Mouse (Mus musculus) liver, embryonic 15.5 days (tissue): ENCODE measurements at regions not wholly inside any gene's neighbourhood (a gene's known extent, or its start where the extent isn't known, plus 50 kb on each side); places are given as distances from the start of the nearest gene placed in this dataset.

Source experiments
- ATAC-seq: fragments of 200-750 bp; cut with Nextera tagmentation; 2 replicates; pipeline ENCODE4 v1.8.0; 2017; ENCODE audit warnings: moderate number of reproducible peaks, mild to moderate bottlenecking, moderate library complexity; ENCODE audit not compliant: insufficient read depth
- H3K27ac ChIP-seq: fragments of 300-500 bp; sonication (generic); replicated peaks from 2 replicates; pipeline ENCODE4 v1.5.1; 2015; ENCODE audit warnings: mild to moderate bottlenecking, inconsistent platforms
- H3K27me3 ChIP-seq: fragments of 300-500 bp; sonication (generic); 2 replicates; pipeline ENCODE4 v1.6.1; 2015; ENCODE audit warnings: mild to moderate bottlenecking, inconsistent platforms
- H3K36me3 ChIP-seq: fragments of 300-500 bp; sonication (generic); replicated peaks from 2 replicates; pipeline ENCODE4 v1.6.1; 2015; ENCODE audit warnings: moderate library complexity, mild to moderate bottlenecking, inconsistent platforms
- H3K4me1 ChIP-seq: fragments of 300-500 bp; sonication (generic); replicated peaks from 2 replicates; pipeline ENCODE4 v1.6.1; 2015; ENCODE audit warnings: inconsistent platforms
- H3K4me2 ChIP-seq: fragments of 300-500 bp; sonication (generic); 2 replicates; pipeline ENCODE4 v1.6.1; 2015; ENCODE audit warnings: moderate library complexity, mild to moderate bottlenecking, inconsistent platforms
- H3K4me3 ChIP-seq: fragments of 300-500 bp; sonication (generic); replicated peaks from 2 replicates; pipeline ENCODE4 v1.5.1; 2015; ENCODE audit warnings: mild to moderate bottlenecking, inconsistent platforms
- H3K9ac ChIP-seq: fragments of 300-500 bp; sonication (generic); 2 replicates; pipeline ENCODE4 v1.6.1; 2015; ENCODE audit warnings: moderate library complexity, mild to moderate bottlenecking, inconsistent platforms
- H3K9me3 ChIP-seq: fragments of 300-500 bp; sonication (generic); replicated peaks from 2 replicates; pipeline ENCODE4 v1.6.1; 2016; ENCODE audit warnings: inconsistent platforms
- WGBS: fragments of 180-500 bp; shearing (Covaris S2); methylation state at CpG from one replicate; pipeline ENCODE4 v1.1.7; 2015; ENCODE audit warnings: mixed read lengths; ENCODE audit not compliant: insufficient replicate concordance; 5-methylcytosine and 5-hydroxymethylcytosine counted together

DNA sequence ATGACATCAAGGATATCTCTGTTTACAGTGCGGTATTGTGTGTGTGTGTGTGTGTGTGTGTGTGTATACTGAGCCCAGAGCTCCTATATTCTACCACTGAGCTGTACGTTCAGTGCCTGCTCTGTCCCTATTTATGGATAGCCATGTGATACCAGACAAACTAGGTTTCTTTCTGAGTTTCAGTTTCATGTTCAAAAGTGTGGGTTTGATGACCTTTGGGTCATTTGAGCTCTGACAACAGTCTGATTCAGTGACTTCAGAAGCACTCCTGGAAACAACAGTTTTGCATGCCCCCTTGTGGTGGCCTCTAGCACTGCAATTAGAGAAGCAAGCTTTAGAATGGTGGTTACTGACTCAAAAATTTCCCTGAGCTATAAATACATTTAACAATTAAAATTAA, 50.9 kb upstream of the Tent2 start:
- Histone ChIP-seq H3K9ac (no peak overlapping the region), H3K4me1 (peaks cover 23% of the 10 kb centered on the region), H3K36me3 (no peaks in the 10 kb centered on the region), H3K27ac (0 out of 2 replicates have a peak overlapping the region, but pooled peaks have one; percentile 29), H3K9me3 (no peaks in the 10 kb centered on the region), H3K27me3 (no peaks in the 10 kb centered on the region), H3K4me2 (no peak overlapping the region), H3K4me3 (no peak overlapping the region)
- WGBS = 68% methylated on average over 2 of the region's 2 CpGs
- ATAC-seq = 0 out of 2 replicates have a peak, but pooled peaks have one; percentile 13

DNA sequence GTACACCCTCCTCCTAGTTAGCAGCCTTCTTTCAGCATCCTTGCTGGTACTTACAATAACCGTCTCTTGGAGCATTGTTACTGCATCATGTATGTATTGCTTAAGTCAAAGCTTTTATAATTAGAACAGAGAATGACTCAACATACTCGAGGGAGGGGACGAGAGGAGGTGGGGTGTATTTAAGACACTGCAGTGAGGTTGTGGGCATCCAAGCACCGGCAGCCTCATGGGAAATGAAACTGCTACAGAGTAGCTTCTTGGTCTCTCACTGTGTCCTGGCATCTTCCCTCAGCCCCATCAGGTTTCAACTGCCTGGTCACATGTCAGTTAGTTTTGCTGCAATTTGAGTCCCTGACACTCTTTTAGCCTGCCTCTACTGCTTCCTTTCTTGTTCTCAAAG, 50.7 kb upstream of the Homer1 start:
- ATAC-seq = peak; percentile 40; the same call in 1 of the 2 replicates
- Histone ChIP-seq H3K9me3 (no peaks in the 10 kb centered on the region), H3K36me3 (no peaks in the 10 kb centered on the region), H3K27me3 (no peaks in the 10 kb centered on the region), H3K27ac (no peak overlapping the region), H3K4me3 (no peak overlapping the region), H3K4me1 (no peaks in the 10 kb centered on the region), H3K9ac (no peak overlapping the region), H3K4me2 (no peak overlapping the region)
- WGBS = 63% methylated on average over 4 of the region's 4 CpGs
